Mouse (Mus musculus) bone marrow, adult 2 months (tissue): ENCODE data around the gene Eif4e3.

Source experiments
- CTCF ChIP-seq: fragments of 200-500 bp; IDR thresholded peaks from 2 replicates; pipeline ENCODE4 v1.5.1; 2011; ENCODE audit warnings: low read length, control low read depth; ENCODE audit not compliant: control insufficient read depth, insufficient read depth
- POLR2A ChIP-seq: fragments of 200-500 bp; IDR thresholded peaks from 2 replicates; pipeline ENCODE4 v1.6.1; 2011; ENCODE audit warnings: low read depth, mild to moderate bottlenecking, control low read depth, low read length, borderline replicate concordance; ENCODE audit not compliant: control insufficient read depth

GRCm38 (mm10) chr6:99658586-99658985 is 8.0 kb downstream of the Eif4e3 start:
- TF ChIP-seq CTCF = no peak
- no peak for TF ChIP-seq POLR2A
